23 mouse cellular contexts compared by ENCODE assay signal in the genomic region with DNA sequence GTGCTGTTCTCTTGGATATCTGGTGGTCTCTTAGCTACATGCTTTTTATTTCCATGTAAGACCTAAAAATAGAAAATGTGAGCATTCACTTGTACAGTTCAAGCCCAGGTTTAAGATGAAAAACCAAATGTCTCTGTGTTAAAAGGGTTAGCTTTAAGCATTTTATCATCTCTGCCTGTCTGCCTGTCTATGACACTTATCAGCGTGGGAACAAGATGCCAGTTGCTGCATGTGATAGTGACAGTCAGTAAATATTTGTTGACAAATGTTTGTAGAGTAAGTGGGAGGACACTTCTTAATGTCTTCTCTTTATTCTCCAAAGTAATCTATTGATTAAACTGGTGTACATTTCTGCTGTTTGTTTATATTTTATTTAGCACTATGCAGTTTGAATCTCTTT. TPM values are rescaled to one million over a fixed set of nuclear protein-coding genes. Genes with fewer than 3 reads are reported as not detected.
DNase-seq lines count a peak whose midpoint lies in the region; ATAC-seq and TF ChIP-seq lines count a peak whose summit lies in the region.
"Had no signal": no experiment of that assay in that cellular context is flagged by ENCODE, and none has a peak within 500 bp of the region (broad histone marks: within the 10 kb centered on the region; RNA-seq: fewer than 3 reads in every experiment).

No protein-coding gene starts in this region.

- H3K36me3 ChIP-seq in heart, adult 2 months (ENCODE audit: control insufficient read depth, insufficient read depth, low read length) = no peaks in the 10 kb centered on the region
- no peaks in the 10 kb centered on the region for H3K36me3 ChIP-seq in liver, embryonic 14.5 days (replicated peaks; ENCODE audit: control insufficient read depth, insufficient read depth, low read depth)
- no peaks in the 10 kb centered on the region for H3K36me3 ChIP-seq in forebrain, embryonic 16.5 days (ENCODE audit: control insufficient read depth, insufficient read depth)
- H3K36me3 ChIP-seq: embryonic facial prominence, embryonic 10.5 days; forebrain, embryonic 12.5 days; heart, embryonic 12.5 days; hindbrain, embryonic 15.5 days had no signal

- no peaks in the 10 kb centered on the region for H3K79me2 ChIP-seq in heart, adult 2 months (replicated peaks; ENCODE audit: control insufficient read depth, insufficient read depth, low read length)

- no peak for TF ChIP-seq EP300 in heart, adult 2 months (IDR thresholded peaks at IDR 0.05; ENCODE audit: insufficient read depth, low read depth, low read length)
- TF ChIP-seq EP300 in liver, embryonic 14.5 days (IDR thresholded peaks at IDR 0.05; ENCODE audit: low read depth) = peak; percentile 80

- H3K4me3 ChIP-seq in heart, adult 2 months = no peak overlapping the region
- H3K4me3 ChIP-seq in liver, embryonic 14.5 days (ENCODE audit: insufficient read depth in 1 of 2, low read depth in 2 of 2, low read length in 2 of 2) = no peak overlapping the region
- no peak overlapping the region for H3K4me3 ChIP-seq in forebrain, embryonic 16.5 days (replicated peaks; ENCODE audit: low read length)
- H3K4me3 ChIP-seq: embryonic facial prominence, embryonic 10.5 days; erythroblast, embryonic 14.5 days; forebrain, embryonic 12.5 days; heart, embryonic 12.5 days; hindbrain, embryonic 15.5 days had no signal

- ATAC-seq in erythroblast, adult 5-6 weeks (replicated peaks; ENCODE audit: low FRiP score, poor library complexity, severe bottlenecking) = peak; percentile 66; the same call in 1 of the 2 replicates
- ATAC-seq in liver, embryonic 14.5 days (ENCODE audit: insufficient read depth) = peak; percentile 57; the same call in 1 of the 2 replicates
- peak; percentile 49; the same call in 1 of the 2 replicates for ATAC-seq in megakaryocyte progenitor cell, adult 5-6 weeks (replicated peaks; ENCODE audit: poor library complexity)
- no peak for ATAC-seq in monocyte, adult 5-6 weeks (replicated peaks; ENCODE audit: insufficient number of reproducible peaks, low FRiP score, low TSS enrichment, poor library complexity, severe bottlenecking)
- ATAC-seq in forebrain, embryonic 16.5 days = no peak
- ATAC-seq: activated CD4-positive, CD25-positive, alpha-beta regulatory T cell, adult 4 months; forebrain, postnatal 0 days; inflammation-experienced regulatory T-cells, adult 6 months; Patski had no signal

- no peak overlapping the region for H3K27ac ChIP-seq in heart, adult 2 months
- no peak overlapping the region for H3K27ac ChIP-seq in liver, embryonic 14.5 days
- no peak overlapping the region for H3K27ac ChIP-seq in forebrain, embryonic 16.5 days (ENCODE audit: low read length)
- H3K27ac ChIP-seq: embryonic facial prominence, embryonic 10.5 days; forebrain, embryonic 12.5 days; hindbrain, embryonic 15.5 days had no signal

- no peak overlapping the region for H3K4me2 ChIP-seq in liver, embryonic 14.5 days (ENCODE audit: low read depth)
- H3K4me2 ChIP-seq in forebrain, embryonic 16.5 days (ENCODE audit: low read length) = no peak overlapping the region
- H3K4me2 ChIP-seq: forebrain, embryonic 12.5 days; heart, embryonic 12.5 days; hindbrain, embryonic 15.5 days had no signal

- WGBS in heart, adult 2 months = 81% methylated on average over 1 of the region's 1 CpGs
- 6% methylated on average over 1 of the region's 1 CpGs for WGBS in liver, embryonic 14.5 days (ENCODE audit: insufficient replicate concordance)
- WGBS in forebrain, embryonic 16.5 days = 90% methylated on average over 1 of the region's 1 CpGs

- peak; percentile 4 for DNase-seq in heart, adult 11 months
- DNase-seq in heart, adult 2 months = no peak
- DNase-seq in liver, embryonic 14.5 days (ENCODE audit: low read depth in 3 of 3, low spot score in 3 of 3) = peak in 1 of 3 experiments; percentile 54
- DNase-seq in thymus, postnatal 36 days = no peak
- DNase-seq: adrenal gland, postnatal 14 days; cerebellum, adult 2 months; cerebellum, postnatal 10 days; forebrain, postnatal 0 days; gastrocnemius, postnatal 36 days; heart, adult 18-20 months; heart, postnatal 36 days had no signal

- no peaks in the 10 kb centered on the region for H3K9me3 ChIP-seq in liver, embryonic 14.5 days (ENCODE audit: control insufficient read depth, low read length)
- H3K9me3 ChIP-seq in forebrain, embryonic 16.5 days (ENCODE audit: control insufficient read depth, low read length) = no peaks in the 10 kb centered on the region
- H3K9me3 ChIP-seq: embryonic facial prominence, embryonic 10.5 days; forebrain, embryonic 12.5 days; hindbrain, embryonic 15.5 days had no signal

- no peaks in the 10 kb centered on the region for H3K27me3 ChIP-seq in heart, adult 2 months (ENCODE audit: control insufficient read depth, insufficient read depth, low read length)
- no peaks in the 10 kb centered on the region for H3K27me3 ChIP-seq in liver, embryonic 14.5 days (ENCODE audit: control insufficient read depth, insufficient read depth, low read length)
- no peaks in the 10 kb centered on the region for H3K27me3 ChIP-seq in forebrain, embryonic 16.5 days (replicated peaks; ENCODE audit: control insufficient read depth, insufficient read depth, low read length)
- H3K27me3 ChIP-seq: heart, embryonic 12.5 days had no signal

- H3K9ac ChIP-seq in heart, adult 2 months (ENCODE audit: low read depth, low read length) = no peak overlapping the region
- H3K9ac ChIP-seq in liver, embryonic 14.5 days (replicated peaks) = no peak overlapping the region
- H3K9ac ChIP-seq in forebrain, embryonic 16.5 days (replicated peaks; ENCODE audit: low read depth, low read length) = no peak overlapping the region
- H3K9ac ChIP-seq: forebrain, embryonic 12.5 days; forebrain, postnatal 0 days; heart, embryonic 12.5 days; hindbrain, embryonic 15.5 days had no signal

- no peak for TF ChIP-seq POLR2A in heart, adult 2 months (IDR thresholded peaks at IDR 0.05; ENCODE audit: insufficient read depth, low read depth, low read length)

- TF ChIP-seq CTCF in heart, adult 2 months (IDR thresholded peaks at IDR 0.05) = no peak
- no peak for TF ChIP-seq CTCF in liver, embryonic 14.5 days (IDR thresholded peaks at IDR 0.05; ENCODE audit: low read depth)

- peaks cover 2% of the 10 kb centered on the region for H3K4me1 ChIP-seq in heart, adult 2 months (ENCODE audit: control insufficient read depth, insufficient read depth, low read length)
- H3K4me1 ChIP-seq in liver, embryonic 14.5 days (replicated peaks; ENCODE audit: control insufficient read depth in 2 of 2, insufficient read depth in 2 of 2, low read length in 1 of 2) = peaks cover 19 to 27% of the 10 kb centered on the region in 2 experiments
- no peaks in the 10 kb centered on the region for H3K4me1 ChIP-seq in forebrain, embryonic 16.5 days (replicated peaks; ENCODE audit: control insufficient read depth, insufficient read depth, low read length)
- H3K4me1 ChIP-seq: embryonic facial prominence, embryonic 10.5 days; forebrain, embryonic 12.5 days; hindbrain, embryonic 15.5 days had no signal

- intact Hi-C loops in heart, adult 2 months (cut with DNase I) = no loop called here

RNA-seq across cellular contexts. Expression of a gene that starts 12.5 kb away (rescaled TPM):
- 10 to 100 TPM; 29.8 to 34.2 TPM for total RNA-seq in heart, adult 2 months (2021)
- 13.8 and 19.8 TPM in 2 replicates for polyA plus RNA-seq in heart, adult 2 months (2012; rRNA removed)
- 17.9 and 24.7 TPM in 2 replicates for total RNA-seq in erythroblast, adult 5-6 weeks (2015; ENCODE audit: low replicate concordance)
- total RNA-seq in erythroblast, adult 5-6 weeks (2017; ENCODE audit: low replicate concordance) = 28.0 and 30.0 TPM in 2 replicates
- polyA plus RNA-seq in liver, embryonic 14.5 days (2012; rRNA removed) = 11.4 and 17.3 TPM in 2 replicates
- polyA plus RNA-seq in liver, embryonic 14.5 days (2014; fragmentation: Nextera tagmentation; extraction: Ambion mirVana) = 31.6 and 32.4 TPM in 2 replicates
- total RNA-seq in megakaryocyte progenitor cell, adult 5-6 weeks (2015) = 57.3 and 63.3 TPM in 2 replicates
- 75.7 and 84.5 TPM in 2 replicates for total RNA-seq in megakaryocyte progenitor cell, adult 5-6 weeks (2017)
- total RNA-seq in monocyte, adult 5-6 weeks (2017) = 70.9 to 85.0 TPM (median 76.3 TPM) in 3 replicates
- polyA plus RNA-seq in forebrain, embryonic 16.5 days (2015; fragmentation: Nextera tagmentation; extraction: Ambion mirVana) = 28.3 and 30.1 TPM in 2 replicates

Comparison
In these comparisons a context has a peak if more than half of its experiments do, and no peak if none do; other contexts are left out.
1. ATAC-seq: peak in erythroblast, adult 5-6 weeks (single experiment), liver, embryonic 14.5 days (single experiment) and megakaryocyte progenitor cell, adult 5-6 weeks (single experiment); none in monocyte, adult 5-6 weeks (single experiment) and forebrain, embryonic 16.5 days (single experiment).